Mouse (Mus musculus) mesoderm, embryonic 11.5 days (tissue): ENCODE results near the gene Olfr465-ps1.

Source experiments
- DNase-seq: peaks from one replicate; pipeline ENCODE4 v3.0.0-alpha.2; 2012; ENCODE audit warnings: low read depth, low spot score

The Olfr465-ps1 gene

DNA sequence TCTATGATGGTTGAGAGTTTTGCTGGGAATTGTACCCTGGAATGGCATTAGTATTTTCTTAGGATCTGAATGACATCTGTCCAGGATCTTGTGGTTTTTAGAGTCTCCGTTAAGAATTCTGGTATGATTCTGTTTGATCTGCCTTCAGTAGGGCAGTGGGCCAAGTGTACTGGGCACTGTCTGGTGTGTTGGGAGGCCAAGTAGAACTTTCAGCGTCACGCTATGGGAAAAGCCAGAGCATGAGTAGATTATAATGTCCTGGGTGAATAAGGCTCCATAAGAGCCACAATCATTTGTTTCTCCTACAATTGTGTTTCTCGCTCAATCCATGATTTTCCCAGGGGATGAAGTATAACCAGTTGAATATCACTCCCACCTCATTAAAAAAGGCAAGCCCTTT is at the start of gene Olfr465-ps1:
Olfr465-ps1 (plus strand) TSS at position 301 of the 400 bp plus-strand sequence.
- DNase-seq: no peak

DNA sequence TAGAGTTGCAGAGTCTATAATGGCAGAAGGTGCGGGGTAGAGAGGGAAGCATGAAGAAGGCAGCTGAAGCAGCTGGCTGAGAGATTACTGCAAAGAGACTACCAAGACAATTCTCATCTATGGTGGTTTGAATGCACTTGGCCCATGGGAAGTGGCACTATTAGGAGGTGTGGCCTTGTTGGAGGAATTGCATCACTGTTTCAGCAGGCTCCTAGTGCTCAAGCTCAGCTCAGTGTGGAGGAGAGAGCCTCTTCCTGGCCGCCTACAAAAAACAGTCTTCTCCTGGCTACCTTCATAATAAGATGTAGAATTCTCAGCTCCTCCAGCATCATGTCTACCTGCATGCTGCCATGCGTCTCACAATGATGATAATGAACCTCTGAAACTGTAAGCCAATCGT is 42.0 kb upstream of the Olfr465-ps1 start:
- DNase-seq: no peak

DNA sequence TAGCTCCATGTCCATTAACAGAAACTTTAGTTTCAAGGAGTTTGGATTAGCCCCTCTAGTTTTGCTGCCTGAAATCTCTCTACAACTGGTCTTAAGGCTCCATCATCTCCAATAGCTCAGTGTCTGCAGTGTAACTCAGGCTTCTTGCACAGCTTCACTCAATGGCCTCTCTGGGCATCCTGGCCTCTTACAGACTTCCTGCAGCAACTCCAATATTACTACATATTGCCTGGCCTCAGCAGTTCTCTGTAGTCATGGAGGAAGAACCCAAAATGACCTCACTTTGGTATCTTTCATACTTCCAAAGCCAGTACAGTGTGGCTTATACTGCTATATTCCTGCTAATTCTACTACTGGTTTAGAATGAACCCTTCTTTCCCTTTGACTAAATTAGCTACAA is 40.9 kb upstream of the Olfr465-ps1 start:
- DNase-seq: no peak

DNA sequence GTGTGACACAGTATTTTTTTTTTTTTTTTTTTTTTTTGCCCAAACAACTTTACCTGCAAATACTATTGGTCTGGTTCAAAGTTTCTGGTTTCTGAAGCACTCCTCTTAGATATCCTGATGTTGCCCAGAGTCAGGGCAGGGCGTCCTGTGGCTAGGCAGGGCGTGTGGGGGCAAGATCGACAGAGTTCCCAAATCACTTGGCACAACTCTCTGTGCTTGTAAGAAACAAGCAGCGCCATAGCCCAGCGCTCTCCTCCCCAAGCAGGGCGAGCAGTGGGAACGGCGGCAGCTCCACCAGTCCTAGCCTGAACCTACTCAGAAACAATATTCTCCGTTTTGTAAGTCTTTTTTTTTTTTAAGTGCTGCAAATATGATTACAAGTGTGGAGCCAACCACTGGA is 37.2 kb upstream of the Olfr465-ps1 start:
- DNase-seq: no peak

DNA sequence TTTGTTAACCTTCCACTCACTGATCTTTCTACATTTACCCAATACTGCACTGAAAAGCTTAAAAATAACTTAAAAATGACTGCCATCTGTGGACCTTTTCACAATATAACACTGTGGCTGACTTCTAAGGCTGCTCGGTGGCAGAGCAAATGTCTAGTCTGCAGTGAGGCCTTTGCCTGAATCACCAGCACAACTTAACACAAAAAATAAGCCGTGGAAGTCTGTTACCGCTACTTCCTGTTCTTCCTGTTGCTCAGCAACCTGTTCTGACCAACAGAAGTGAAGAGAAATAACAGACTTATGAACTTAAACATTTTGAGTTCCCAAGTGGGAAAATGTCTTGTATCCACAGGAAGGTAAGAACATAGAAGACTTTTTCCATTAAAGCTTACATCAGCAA is 36.7 kb upstream of the Olfr465-ps1 start:
- no peak for DNase-seq

DNA sequence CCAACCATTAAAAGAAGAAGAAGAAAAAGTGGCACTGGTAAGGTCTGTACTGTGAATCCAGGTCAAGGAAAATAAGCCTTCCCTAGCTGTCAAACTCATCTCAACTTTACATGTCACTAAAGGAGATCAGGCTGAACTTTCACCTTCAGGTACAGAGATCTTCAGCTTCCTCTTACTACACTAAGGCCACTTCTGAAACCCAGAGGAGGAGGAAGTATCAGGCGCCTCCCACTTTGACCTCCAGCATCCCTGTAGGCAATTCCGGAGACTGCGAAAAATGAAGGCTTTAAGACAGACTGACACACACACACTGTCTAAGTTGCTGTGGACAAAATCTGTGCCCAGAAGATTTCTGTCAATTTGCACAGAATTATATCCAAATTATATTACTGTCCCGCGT is 25.9 kb upstream of the Olfr465-ps1 start:
- DNase-seq: no peak

DNA sequence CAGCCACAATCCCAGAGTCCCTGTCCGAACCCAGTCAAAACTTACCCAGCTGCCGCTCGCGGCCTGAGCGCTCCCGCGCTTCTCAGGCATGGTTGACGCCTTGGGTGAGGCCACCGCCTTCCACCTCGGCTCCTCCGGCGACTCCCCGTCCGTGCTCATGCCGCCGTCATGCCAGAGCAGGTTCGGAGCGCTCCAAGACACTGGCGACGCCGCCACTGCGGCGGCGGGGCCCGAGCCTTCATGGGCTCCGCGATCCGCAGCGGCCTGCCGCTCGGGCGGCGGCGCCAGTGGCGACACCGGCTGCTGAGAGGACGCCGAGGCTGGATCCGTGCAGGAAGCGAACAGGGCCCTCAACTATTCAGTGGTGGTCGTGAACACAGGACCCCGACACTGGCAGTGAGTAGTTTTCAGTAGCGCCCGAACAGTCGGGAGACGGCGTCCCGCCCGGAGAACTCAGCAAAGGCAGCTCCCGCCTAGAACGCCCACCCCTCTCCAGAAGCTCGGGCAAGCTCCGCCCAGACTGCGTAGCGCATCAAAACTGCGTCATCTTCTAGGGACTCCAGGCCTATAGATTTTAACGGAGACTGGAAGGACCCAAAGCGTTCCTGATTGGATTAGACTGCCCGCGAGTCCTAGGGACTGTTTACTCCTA is 25.3 kb upstream of the Olfr465-ps1 start, which contains the start of gene Mfsd14b:
Mfsd14b (minus strand) TSS at position 517 of the 652 bp plus-strand sequence.
- DNase-seq: peak; percentile 94

DNA sequence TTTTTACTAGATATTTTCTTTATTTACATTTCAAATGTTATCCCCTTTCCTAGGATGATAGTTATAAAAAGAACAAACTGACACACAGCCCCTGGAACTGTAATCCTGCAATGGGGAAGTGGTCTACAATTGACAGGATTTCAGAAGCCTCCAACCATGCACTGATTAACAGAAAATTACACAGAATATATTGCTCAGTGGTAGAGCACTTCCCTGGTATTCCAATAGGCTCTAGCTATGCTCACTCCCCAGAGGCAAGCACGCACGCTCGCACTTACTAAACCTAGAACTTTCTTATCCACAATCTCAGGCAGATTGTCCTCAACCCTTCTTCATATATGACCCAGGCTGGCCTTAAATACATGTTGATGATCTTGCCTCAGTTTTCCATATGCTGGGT is 24.6 kb upstream of the Olfr465-ps1 start:
- no peak for DNase-seq

DNA sequence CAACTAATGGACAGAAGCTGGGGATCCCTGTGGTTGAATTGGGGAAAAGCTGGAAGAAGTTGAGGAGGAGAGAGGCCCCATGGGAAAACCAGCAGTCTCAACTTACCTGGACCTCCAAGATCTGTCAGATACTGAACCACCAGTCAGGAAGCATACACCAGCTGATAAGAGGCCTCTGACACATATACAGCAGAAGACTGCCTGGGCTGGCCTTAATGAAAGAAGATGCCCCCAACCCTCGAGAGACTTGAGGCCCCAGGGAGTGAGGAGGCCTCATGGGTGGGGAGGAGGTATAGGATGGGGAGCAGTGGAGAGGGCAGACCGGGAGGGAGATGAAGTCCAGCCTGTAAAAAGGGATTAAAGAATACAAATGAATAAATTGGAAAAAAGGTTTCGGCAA is 16.9 kb upstream of the Olfr465-ps1 start:
- DNase-seq: no peak

DNA sequence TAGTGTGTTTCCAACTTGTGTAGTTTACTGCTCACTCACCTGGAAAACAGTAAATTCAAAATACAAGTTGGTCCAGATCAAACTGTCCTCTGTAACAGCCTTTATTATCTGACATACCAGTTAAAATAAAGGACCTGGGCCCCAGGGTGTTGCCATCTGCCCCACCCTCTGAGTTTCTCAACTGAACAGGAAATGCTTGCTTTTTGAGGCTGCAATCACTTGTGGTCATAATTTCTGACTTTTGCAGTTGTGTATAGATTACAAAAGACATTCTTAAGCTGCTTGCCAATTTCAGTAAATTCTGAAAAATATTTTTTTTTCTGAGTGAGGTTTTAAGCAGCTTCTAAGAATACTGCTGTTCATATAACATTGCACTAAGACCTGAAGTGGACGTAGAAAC is 15.8 kb upstream of the Olfr465-ps1 start:
- DNase-seq: no peak

DNA sequence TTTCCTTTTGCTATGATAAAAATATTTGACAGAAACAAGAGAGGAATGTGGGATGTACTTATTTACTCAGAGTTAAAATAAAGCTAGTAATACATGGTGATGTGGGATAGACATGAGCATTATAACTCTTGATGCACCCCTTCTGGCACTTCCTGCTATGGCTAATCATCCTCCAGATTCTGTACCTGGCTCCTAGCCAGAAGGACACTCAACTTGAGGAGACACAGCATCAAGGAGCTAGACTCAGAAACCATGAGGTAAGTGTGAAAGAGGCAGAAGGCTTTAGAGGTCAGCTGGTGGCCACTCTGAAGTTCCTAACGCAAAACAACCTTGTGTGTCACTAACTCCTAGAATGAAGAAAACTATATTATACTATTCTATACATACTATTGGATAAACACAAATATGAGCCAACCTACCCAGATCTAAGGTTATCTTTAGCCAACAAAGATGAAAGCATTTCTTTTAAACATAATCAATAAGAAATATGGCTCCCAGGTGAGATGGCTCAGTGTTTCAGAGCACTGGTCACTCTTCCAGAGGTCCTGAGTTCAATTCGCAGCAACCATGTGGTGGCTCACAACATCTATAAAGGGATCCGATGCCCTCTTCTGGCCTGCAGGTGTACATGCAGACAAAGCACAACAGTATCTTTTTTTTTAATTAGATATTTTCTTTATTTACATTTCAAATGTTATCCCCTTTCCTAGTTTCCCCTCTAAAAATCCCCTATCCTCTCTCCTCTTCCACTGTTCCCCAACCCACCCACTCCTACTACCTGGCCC is 10.6 kb upstream of the Olfr465-ps1 start:
- DNase-seq: no peak

DNA sequence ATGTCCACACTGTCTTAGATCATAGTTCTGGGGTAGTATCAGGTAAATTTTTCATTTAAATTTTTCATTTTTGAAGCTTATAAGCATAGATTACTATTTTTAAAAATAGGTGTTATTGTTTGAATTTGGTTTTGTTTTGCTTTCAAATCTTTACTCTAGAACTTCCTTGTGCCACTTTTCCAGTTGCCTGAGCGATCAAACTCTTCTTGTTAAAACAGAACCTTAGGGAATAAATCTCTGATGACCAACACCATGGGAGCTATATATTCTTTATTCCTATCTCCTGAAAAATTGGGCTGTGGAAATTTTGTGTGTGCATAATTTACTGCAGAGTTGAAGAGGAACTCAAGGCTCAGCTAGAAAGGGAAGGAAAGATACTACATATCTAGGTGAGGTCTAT is 12.1 kb downstream of the Olfr465-ps1 start, which contains the start of gene Olfr466:
Olfr466 (plus strand) TSS at position 301 of the 400 bp plus-strand sequence.
- no peak for DNase-seq

DNA sequence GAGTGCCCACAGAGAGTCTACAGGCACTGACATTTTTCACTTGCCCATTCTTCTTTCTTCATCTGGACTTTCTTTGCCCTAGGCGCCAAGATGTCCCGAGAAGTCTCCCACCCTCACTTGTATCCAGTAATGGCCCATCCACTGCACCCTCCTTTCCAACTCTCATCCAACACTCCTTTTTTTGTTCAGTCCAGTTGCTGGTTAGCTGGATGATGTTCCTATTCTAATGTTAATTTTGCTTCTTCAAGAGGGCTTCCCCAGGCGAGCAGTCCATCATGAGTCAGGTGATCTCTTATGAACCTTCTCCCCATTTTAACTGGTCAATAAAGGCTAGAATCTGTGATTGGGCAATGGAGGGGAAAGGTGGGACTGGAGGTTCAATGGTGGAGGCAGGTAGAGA is 36.2 kb downstream of the Olfr465-ps1 start:
- DNase-seq: no peak

DNA sequence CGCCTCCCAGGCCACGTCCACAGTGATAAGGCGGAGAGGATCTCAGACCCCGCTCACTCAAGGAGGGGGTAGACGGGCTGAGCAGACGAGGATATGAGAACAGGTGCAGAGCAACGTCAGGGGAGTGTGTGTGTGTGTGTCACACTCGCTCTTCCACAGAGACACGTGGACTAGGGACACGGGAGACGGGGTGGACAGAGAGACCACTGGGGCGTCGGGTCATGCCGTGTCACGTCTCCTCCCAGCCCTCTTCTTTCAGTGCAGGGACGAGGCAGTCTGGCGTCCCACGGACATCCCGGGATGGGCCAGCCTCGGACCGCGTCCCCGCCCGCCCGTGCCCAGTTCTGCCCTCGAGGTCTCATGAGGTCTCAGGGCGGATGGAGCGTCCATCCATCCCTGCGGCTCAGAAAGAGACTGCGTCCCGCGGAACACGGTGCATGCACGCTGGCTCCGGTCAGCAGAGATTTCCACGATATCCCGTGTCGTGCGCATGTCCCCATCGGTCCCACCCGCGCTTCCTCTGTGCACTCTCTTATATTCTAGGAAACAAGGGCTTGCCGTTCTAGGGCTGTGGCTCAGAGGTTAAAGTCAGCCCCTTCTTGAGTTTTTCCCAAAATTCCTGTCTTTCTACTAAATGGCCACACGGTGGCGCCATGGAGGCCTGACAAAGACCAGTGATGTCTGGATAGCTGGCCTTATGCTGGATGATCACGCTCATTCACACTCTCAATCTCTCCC is 38.0 kb downstream of the Olfr465-ps1 start:
- peak; percentile 80 for DNase-seq

DNA sequence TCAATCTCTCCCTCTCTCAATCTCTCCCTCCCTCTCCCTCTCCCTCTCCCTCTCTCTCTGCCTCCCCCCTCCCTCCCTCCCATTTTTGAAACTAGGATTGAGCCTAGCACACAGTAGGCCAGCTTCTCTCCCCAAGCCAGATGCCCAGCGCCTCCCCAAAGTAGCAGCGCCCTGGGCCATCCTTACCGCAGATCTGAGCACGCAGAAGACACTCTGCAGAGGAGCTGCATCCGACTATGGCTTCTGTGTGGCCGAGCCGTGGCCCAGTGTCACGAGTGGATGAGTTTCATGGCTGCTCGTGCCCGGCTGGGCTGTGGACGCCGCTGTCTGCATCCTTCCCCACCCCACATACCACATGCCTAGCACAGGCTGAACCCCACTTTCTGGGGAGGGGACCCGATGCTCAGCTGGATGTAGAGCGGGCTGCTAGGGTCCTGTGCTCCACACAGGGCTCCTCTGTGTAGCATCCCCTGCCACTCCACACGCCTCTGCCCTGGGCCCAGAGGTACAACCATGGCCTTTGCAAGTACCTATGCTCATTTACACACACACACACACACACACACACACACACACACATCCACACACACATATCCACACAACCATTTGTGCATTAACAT is 38.7 kb downstream of the Olfr465-ps1 start:
- no peak for DNase-seq
